Mouse (Mus musculus): ENCODE measurements around the gene Fcer1g. TPM values are rescaled to one million over a fixed set of nuclear protein-coding genes. Genes with fewer than 3 reads are reported as not detected.

Fcer1g gene
- polyA plus RNA-seq, 1 experiment from 2014 or later: 27.3 TPM

- 5% methylated on average over 22 of the region's 22 CpGs for WGBS
- Histone ChIP-seq H3K27ac (peak overlapping the region; percentile 69), H3K9me3 (no peaks in the 10 kb centered on the region), H3K4me2 (peak overlapping the region; percentile 78), H3K4me1 (peaks cover 20% of the 10 kb centered on the region), H3K9ac (peak overlapping the region; percentile 54), H3K4me3 (peak overlapping the region; percentile 69), H3K27me3 (replicated peaks) (no peaks in the 10 kb centered on the region), H3K36me3 (replicated peaks) (peaks cover 5% of the 10 kb centered on the region; the same call in 1 of the 2 replicates)
- ATAC-seq (replicated peaks): peak; percentile 24
Measured at GRCm38 (mm10) chr1:171221281-171222193, 12.6 kb downstream of the Fcer1g start.

GRCm38 (mm10) chr1:171220871-171221270 lies 13.3 kb downstream of the Fcer1g start:
- peak overlapping the region; percentile 78 for H3K4me2 ChIP-seq

GRCm38 (mm10) chr1:171216241-171216955 lies 17.8 kb downstream of the Fcer1g start:
- Histone ChIP-seq H3K4me3 (no peak overlapping the region), H3K9me3 (no peaks in the 10 kb centered on the region), H3K36me3 (replicated peaks) (peaks cover 5% of the 10 kb centered on the region; the same call in 1 of the 2 replicates), H3K27me3 (replicated peaks) (no peaks in the 10 kb centered on the region), H3K9ac (no peak overlapping the region), H3K4me1 (peaks cover 9% of the 10 kb centered on the region), H3K27ac (no peak overlapping the region), H3K4me2 (no peak overlapping the region)
- 90% methylated on average over 18 of the region's 18 CpGs for WGBS
- no peak for ATAC-seq (replicated peaks)

More at GRCm38 (mm10) chr1:171220871-171221270, 13.3 kb downstream of the Fcer1g start:
- H3K9me3 ChIP-seq: no peaks in the 10 kb centered on the region
- H3K4me1 ChIP-seq: peaks cover 20% of the 10 kb centered on the region
- H3K27ac ChIP-seq: no peak overlapping the region
- ATAC-seq (replicated peaks): peak; percentile 28
- peak overlapping the region; percentile 69 for H3K4me3 ChIP-seq
- no peaks in the 10 kb centered on the region for H3K27me3 ChIP-seq (replicated peaks)
- peaks cover 5% of the 10 kb centered on the region; the same call in 1 of the 2 replicates for H3K36me3 ChIP-seq (replicated peaks)
- WGBS: 9% methylated on average over 10 of the region's 10 CpGs
- peak overlapping the region; percentile 54; the same call in 1 of the 2 replicates for H3K9ac ChIP-seq

GRCm38 (mm10) chr1:171213801-171214496 lies 20.2 kb downstream of the Fcer1g start, which contains the start of gene Nr1i3:
Nr1i3 (plus strand) TSS chr1:171213970.
- no peaks in the 10 kb centered on the region for H3K27me3 ChIP-seq (replicated peaks)
- H3K4me3 ChIP-seq: no peak within 1 kb of the TSS
- no peaks in the 10 kb centered on the region for H3K9me3 ChIP-seq
- no peak within 1 kb of the TSS for H3K27ac ChIP-seq
- no peaks in the 10 kb centered on the region for H3K4me1 ChIP-seq
- 0 out of 2 replicates have a peak, but pooled peaks cover 2% of the 10 kb centered on the region for H3K36me3 ChIP-seq (replicated peaks)
- WGBS: 68% methylated on average over 10 of the region's 10 CpGs
- H3K4me2 ChIP-seq: no peak within 1 kb of the TSS
- ATAC-seq (replicated peaks): no peak
- no peak within 1 kb of the TSS for H3K9ac ChIP-seq

- Histone ChIP-seq H3K4me2 (no peak overlapping the region), H3K9me3 (no peaks in the 10 kb centered on the region), H3K27ac (no peak overlapping the region), H3K27me3 (replicated peaks) (no peaks in the 10 kb centered on the region), H3K36me3 (replicated peaks) (no peaks in the 10 kb centered on the region), H3K4me1 (no peaks in the 10 kb centered on the region), H3K4me3 (no peak overlapping the region), H3K9ac (no peak overlapping the region)
- WGBS: 47% methylated on average over 3 of the region's 3 CpGs
- no peak for ATAC-seq (replicated peaks)
Measured at GRCm38 (mm10) chr1:171212854-171213253, 21.3 kb downstream of the Fcer1g start.

GRCm38 (mm10) chr1:171209409-171209808 lies 24.8 kb downstream of the Fcer1g start:
- Histone ChIP-seq H3K4me2 (no peak overlapping the region), H3K4me3 (no peak overlapping the region), H3K36me3 (replicated peaks) (no peaks in the 10 kb centered on the region), H3K9me3 (no peaks in the 10 kb centered on the region), H3K27ac (no peak overlapping the region), H3K27me3 (replicated peaks) (no peaks in the 10 kb centered on the region), H3K9ac (no peak overlapping the region), H3K4me1 (no peaks in the 10 kb centered on the region)
- ATAC-seq (replicated peaks): no peak
- WGBS: 16% methylated on average over 4 of the region's 4 CpGs

GRCm38 (mm10) chr1:171205704-171206493 lies 28.3 kb downstream of the Fcer1g start:
- H3K27me3 ChIP-seq (replicated peaks): no peaks in the 10 kb centered on the region
- H3K27ac ChIP-seq: no peak overlapping the region
- no peaks in the 10 kb centered on the region for H3K4me1 ChIP-seq
- H3K4me3 ChIP-seq: no peak overlapping the region
- no peaks in the 10 kb centered on the region for H3K36me3 ChIP-seq (replicated peaks)
- no peak overlapping the region for H3K4me2 ChIP-seq
- H3K9me3 ChIP-seq: no peaks in the 10 kb centered on the region
- WGBS: 60% methylated on average over 6 of the region's 6 CpGs
- ATAC-seq (replicated peaks): no peak
- H3K9ac ChIP-seq: no peak overlapping the region

GRCm38 (mm10) chr1:171204249-171204644 lies 29.9 kb downstream of the Fcer1g start:
- Histone ChIP-seq H3K9ac (no peak overlapping the region), H3K4me3 (no peak overlapping the region), H3K27ac (no peak overlapping the region), H3K27me3 (replicated peaks) (no peaks in the 10 kb centered on the region), H3K9me3 (no peaks in the 10 kb centered on the region), H3K36me3 (replicated peaks) (no peaks in the 10 kb centered on the region), H3K4me1 (no peaks in the 10 kb centered on the region), H3K4me2 (no peak overlapping the region)
- WGBS: 62% methylated on average over 7 of the region's 7 CpGs
- ATAC-seq (replicated peaks): no peak

GRCm38 (mm10) chr1:171203471-171204248 lies 30.5 kb downstream of the Fcer1g start:
- H3K27ac ChIP-seq: no peak overlapping the region
- H3K9me3 ChIP-seq: no peaks in the 10 kb centered on the region
- no peak overlapping the region for H3K4me3 ChIP-seq
- WGBS: 52% methylated on average over 10 of the region's 11 CpGs
- no peaks in the 10 kb centered on the region for H3K27me3 ChIP-seq (replicated peaks)
- no peak overlapping the region for H3K4me2 ChIP-seq
- ATAC-seq (replicated peaks): no peak
- H3K9ac ChIP-seq: no peak overlapping the region
- H3K36me3 ChIP-seq (replicated peaks): no peaks in the 10 kb centered on the region
- no peaks in the 10 kb centered on the region for H3K4me1 ChIP-seq

GRCm38 (mm10) chr1:171200769-171201168 lies 33.4 kb downstream of the Fcer1g start:
- no peaks in the 10 kb centered on the region for H3K27me3 ChIP-seq (replicated peaks)
- WGBS: 100% methylated on average over 1 of the region's 1 CpGs
- no peak overlapping the region for H3K9ac ChIP-seq
- H3K36me3 ChIP-seq (replicated peaks): no peaks in the 10 kb centered on the region
- peaks cover 5% of the 10 kb centered on the region for H3K4me1 ChIP-seq
- H3K4me3 ChIP-seq: no peak overlapping the region
- H3K4me2 ChIP-seq: no peak overlapping the region
- H3K9me3 ChIP-seq: no peaks in the 10 kb centered on the region
- ATAC-seq (replicated peaks): no peak
- no peak overlapping the region for H3K27ac ChIP-seq

GRCm38 (mm10) chr1:171199532-171199931 lies 34.6 kb downstream of the Fcer1g start:
- H3K4me2 ChIP-seq: no peak overlapping the region
- no peaks in the 10 kb centered on the region for H3K9me3 ChIP-seq
- H3K9ac ChIP-seq: no peak overlapping the region
- no peak overlapping the region for H3K27ac ChIP-seq
- H3K27me3 ChIP-seq (replicated peaks): peaks cover 5% of the 10 kb centered on the region; the same call in 1 of the 2 replicates
- no peak overlapping the region for H3K4me3 ChIP-seq
- ATAC-seq (replicated peaks): no peak
- no peaks in the 10 kb centered on the region for H3K36me3 ChIP-seq (replicated peaks)
- peaks cover 16% of the 10 kb centered on the region for H3K4me1 ChIP-seq
- WGBS: 50% methylated on average over 1 of the region's 1 CpGs

Measured in midbrain, embryonic 15.5 days (tissue).